In genomic region chr17:75617280-75617679, GRCm38 (mm10) we compare ENCODE assay signal across 8 mouse cellular contexts.
A peak's percentile ranks its signal among the peaks of the same experiment; 100 is the strongest.
DNase-seq lines count a peak whose midpoint lies in the region; ATAC-seq and TF ChIP-seq lines count a peak whose summit lies in the region.

No protein-coding gene starts in this region.

- ATAC-seq in Patski = peak; percentile 54
- ATAC-seq in embryonic facial prominence, embryonic 13.5 days (ENCODE audit: insufficient number of reproducible peaks, insufficient read depth, low FRiP score, low TSS enrichment, low read depth) = no peak
- ATAC-seq in activated CD4-positive, CD25-positive, alpha-beta regulatory T cell, adult 4 months = no peak

- H3K9ac ChIP-seq in embryonic facial prominence, embryonic 13.5 days = no peak overlapping the region

- CTCF ChIA-PET in Patski (lab: Charles Lee) = no interaction called here

- POLR2A ChIA-PET in Patski (lab: Charles Lee) = no interaction called here

- no peaks in the 10 kb centered on the region for H3K27me3 ChIP-seq in Patski
- H3K27me3 ChIP-seq in embryonic facial prominence, embryonic 13.5 days = no peaks in the 10 kb centered on the region

- H3K9me3 ChIP-seq in embryonic facial prominence, embryonic 13.5 days = no peaks in the 10 kb centered on the region

- peak; percentile 22 for DNase-seq in layer of hippocampus, adult 11-12 months (ENCODE audit: low spot score)
- no peak for DNase-seq in layer of hippocampus, adult 9-11 months
- no peak for DNase-seq in Patski (ENCODE audit: low read depth, low spot score)
- peak; percentile 1 for DNase-seq in induced T-regulatory cell, adult 2 months (ENCODE audit: low read depth)
- DNase-seq in mesoderm, embryonic 11.5 days (ENCODE audit: low read depth, low spot score) = peak; percentile 60
- DNase-seq in urinary bladder, postnatal 10 days (ENCODE audit: low spot score) = no peak

- H3K4me2 ChIP-seq in embryonic facial prominence, embryonic 13.5 days = peak overlapping the region; percentile 22; the same call in 1 of the 2 replicates

- in situ Hi-C loops in Patski (cut with MboI; ENCODE audit: low pct_unique_long_range_greater_than_20kb) = no loop called here

- no peak overlapping the region for H3K4me3 ChIP-seq in embryonic facial prominence, embryonic 13.5 days

- WGBS in embryonic facial prominence, embryonic 13.5 days = 18% methylated on average over 6 of the region's 6 CpGs

- peak; percentile 78 for TF ChIP-seq CTCF in Patski (IDR thresholded peaks at IDR 0.05)

- no peak overlapping the region for H3K27ac ChIP-seq in embryonic facial prominence, embryonic 13.5 days

- H3K4me1 ChIP-seq in embryonic facial prominence, embryonic 13.5 days = no peaks in the 10 kb centered on the region

- H3K36me3 ChIP-seq in embryonic facial prominence, embryonic 13.5 days = no peaks in the 10 kb centered on the region

Comparison
In these comparisons a context has a peak if more than half of its experiments do, and no peak if none do; other contexts are left out.
1. DNase-seq: peak in layer of hippocampus, adult 11-12 months (single experiment), induced T-regulatory cell, adult 2 months (single experiment) and mesoderm, embryonic 11.5 days (single experiment); none in layer of hippocampus, adult 9-11 months (single experiment), Patski (single experiment) and urinary bladder, postnatal 10 days (single experiment).